Mouse (Mus musculus): Measurements from ENCODE around the gene Bend6. TPM values are rescaled to one million over a fixed set of nuclear protein-coding genes. Genes with fewer than 3 reads are reported as not detected.

Bend6 gene
- total RNA-seq, 1 experiment, result 0.89 TPM

DNA sequence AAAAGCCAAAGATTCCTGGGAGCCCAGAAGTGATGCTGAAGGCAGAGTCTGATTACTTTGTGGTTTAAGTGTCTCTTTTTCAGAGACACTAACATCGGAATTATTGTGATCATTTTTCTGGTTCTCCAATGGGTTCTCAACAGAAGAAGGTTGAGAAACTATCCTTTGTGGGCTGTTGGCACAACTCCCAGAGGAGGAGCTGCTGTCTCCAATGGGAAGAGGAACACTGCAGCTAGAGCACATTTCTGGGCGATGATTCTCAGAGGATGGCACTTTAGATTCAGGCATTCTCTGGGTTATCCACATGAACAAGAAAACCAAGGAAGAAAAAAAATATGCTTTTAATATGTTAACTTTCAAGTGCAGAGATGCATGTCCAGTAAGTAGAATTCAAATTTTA is 104.3 kb downstream of the Bend6 start:
- Histone ChIP-seq H3K36me3 (ENCODE audit: control insufficient read depth, insufficient read depth, low read length, poor library complexity, severe bottlenecking) (peaks cover 23% of the 10 kb centered on the region), H3K9me3 (ENCODE audit: control insufficient read depth, insufficient read depth, low read depth, low read length) (no peaks in the 10 kb centered on the region), H3K4me3 (ENCODE audit: insufficient read depth in 1 of 2, low read depth in 1 of 2, low read length in 2 of 2, poor library complexity in 1 of 2, severe bottlenecking in 1 of 2) (no peak overlapping the region), H3K27ac (ENCODE audit: insufficient read depth, low read depth, low read length, poor library complexity, severe bottlenecking) (no peak overlapping the region), H3K9ac (ENCODE audit: insufficient read depth, low read depth, low read length, poor library complexity, severe bottlenecking) (no peak overlapping the region), H3K4me1 (ENCODE audit: control insufficient read depth in 2 of 2, insufficient read depth in 2 of 2, low read length in 2 of 2, poor library complexity in 1 of 2) (peaks cover 0 to 2% of the 10 kb centered on the region in 2 experiments; a peak in 2 of 4 replicates)
- DNase-seq (ENCODE audit: low read depth, low spot score), result no peak
- TF ChIP-seq HCFC1 (IDR thresholded peaks at IDR 0.05; ENCODE audit: borderline replicate concordance, insufficient read depth, low read length), result no peak
- in situ Hi-C loops (cut with MboI; ENCODE audit: low sequenced_read_pairs in 2 of 2, unreplicated experiment in 2 of 2), result no loop called here

Other genes starting within 250 kb of the Bend6 start
- 34.7 and 39.0 TPM in 2 replicates for gene Prim2, start 238.0 kb downstream of the Bend6 start, total RNA-seq (2012; rRNA removed)
- 20.6 and 20.7 TPM in 2 replicates for gene Rab23, start 187.9 kb downstream of the Bend6 start, total RNA-seq (2012; rRNA removed)
- gene Bag2, start 150.0 kb downstream of the Bend6 start, total RNA-seq (2012; rRNA removed), result 5.2 and 14.8 TPM in 2 replicates
- gene Zfp451, start 93.2 kb downstream of the Bend6 start, total RNA-seq (2012; rRNA removed), result 27.7 and 30.1 TPM in 2 replicates
- gene Dst, start 409 bp upstream of the Bend6 start, total RNA-seq (2012; rRNA removed), result 186 and 247 TPM in 2 replicates

Measured in ES-E14 (cell line).